Mouse (Mus musculus) MEL (cell line): Measurements from ENCODE around the gene Pi4ka.

Experiments used
- CTCF ChIP-seq, 3 experiments: IDR thresholded peaks in 2 of 3; conservative IDR thresholded peaks in 1 of 3; 2 replicates each; pipeline ENCODE4 v1.5.1; 2011 to 2012; ENCODE audit warnings: low read length in 3 of 3, low read depth in 2 of 3, mild to moderate bottlenecking in 2 of 3, improper control_type of control experiment in 1 of 3, inconsistent platforms in 1 of 3, mixed read lengths in 1 of 3, moderate library complexity in 1 of 3; ENCODE audit not compliant: control insufficient read depth in 1 of 3, insufficient read depth in 1 of 3, poor library complexity in 1 of 3, severe bottlenecking in 1 of 3
- GATA1 ChIP-seq: IDR thresholded peaks from 2 replicates; pipeline ENCODE4 v1.6.1; 2011; ENCODE audit warnings: low read depth, low read length, improper control_type of control experiment
- MYC ChIP-seq: IDR thresholded peaks from 2 replicates; pipeline ENCODE4 v1.6.1; 2011; ENCODE audit warnings: low read depth, mild to moderate bottlenecking, low read length, improper control_type of control experiment, moderate library complexity
- ZNF384 ChIP-seq: IDR thresholded peaks from 2 replicates; pipeline ENCODE4 v1.6.1; 2012; ENCODE audit warnings: low read depth, mild to moderate bottlenecking, inconsistent platforms, low read length, improper control_type of control experiment

- TF ChIP-seq CTCF (IDR thresholded peaks at IDR 0.05 in 2 of 3, conservative IDR thresholded peaks at IDR 0.05 in 1 of 3; ENCODE audit: control insufficient read depth in 1 of 3, insufficient read depth in 1 of 3, low read depth in 2 of 3, low read length in 3 of 3, poor library complexity in 1 of 3, severe bottlenecking in 1 of 3) (no peak), ZNF384 (no peak), GATA1 (no peak), MYC (no peak)
Observed at GRCm38 (mm10) chr16:17261341-17261740, 144.8 kb downstream of the Pi4ka start.
